Mouse (Mus musculus): ENCODE data around the gene Abcc8. TPM values are rescaled to one million over a fixed set of nuclear protein-coding genes. Genes with fewer than 3 reads are reported as not detected.
A peak's percentile ranks its signal among the peaks of the same experiment; 100 is the strongest.

Abcc8 gene
- polyA plus RNA-seq, 2 experiments = 0.13 TPM

DNA sequence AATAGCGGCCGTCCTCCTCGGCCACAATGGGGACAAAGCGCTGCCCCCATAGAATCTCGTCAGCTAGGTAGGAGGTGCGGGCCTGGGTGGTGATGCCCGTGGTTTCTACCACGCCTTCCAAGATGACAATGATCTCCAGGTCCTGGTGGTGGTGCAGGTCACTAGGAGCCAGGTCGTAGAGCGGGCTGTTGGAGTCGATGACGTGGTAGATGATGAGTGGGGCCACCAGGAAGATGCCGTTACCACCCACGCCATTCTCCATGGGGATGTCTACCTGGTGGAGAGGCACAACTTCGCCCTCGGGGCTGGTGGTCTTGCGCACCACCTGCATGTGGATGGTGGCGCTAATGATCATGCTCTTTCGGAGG, 80.9 kb downstream of the Abcc8 start:
- H3K27me3 ChIP-seq (ENCODE audit: control insufficient read depth, insufficient read depth, low read length) = peaks cover 7% of the 10 kb centered on the region
- DNase-seq (ENCODE audit: low read depth in 3 of 3, low spot score in 3 of 3) = no peak
- ATAC-seq (ENCODE audit: insufficient read depth) = no peak
- no peak for TF ChIP-seq CTCF (IDR thresholded peaks at IDR 0.05; ENCODE audit: low read depth)
- TF ChIP-seq EP300 (IDR thresholded peaks at IDR 0.05; ENCODE audit: low read depth) = no peak
- H3K9me3 ChIP-seq (ENCODE audit: control insufficient read depth, low read length) = no peaks in the 10 kb centered on the region
- no peaks in the 10 kb centered on the region for H3K4me1 ChIP-seq (replicated peaks; ENCODE audit: control insufficient read depth in 2 of 2, insufficient read depth in 2 of 2, low read length in 1 of 2)
- no peak overlapping the region for H3K4me2 ChIP-seq (ENCODE audit: low read depth)
- H3K4me3 ChIP-seq (ENCODE audit: insufficient read depth in 1 of 2, low read depth in 2 of 2, low read length in 2 of 2) = no peak overlapping the region
- no peak overlapping the region for H3K9ac ChIP-seq (replicated peaks)
- 69% methylated on average over 19 of the region's 19 CpGs for WGBS (ENCODE audit: insufficient replicate concordance)
- H3K27ac ChIP-seq = no peak overlapping the region
- H3K36me3 ChIP-seq (replicated peaks; ENCODE audit: control insufficient read depth, insufficient read depth, low read depth) = no peaks in the 10 kb centered on the region

- ATAC-seq (ENCODE audit: insufficient read depth) = no peak
- Histone ChIP-seq H3K9me3 (ENCODE audit: control insufficient read depth, low read length) (no peaks in the 10 kb centered on the region), H3K4me1 (replicated peaks; ENCODE audit: control insufficient read depth in 2 of 2, insufficient read depth in 2 of 2, low read length in 1 of 2) (no peaks in the 10 kb centered on the region), H3K27me3 (ENCODE audit: control insufficient read depth, insufficient read depth, low read length) (peaks cover 7% of the 10 kb centered on the region), H3K4me2 (ENCODE audit: low read depth) (no peak overlapping the region), H3K27ac (no peak overlapping the region), H3K9ac (replicated peaks) (no peak overlapping the region), H3K36me3 (replicated peaks; ENCODE audit: control insufficient read depth, insufficient read depth, low read depth) (no peaks in the 10 kb centered on the region), H3K4me3 (ENCODE audit: insufficient read depth in 1 of 2, low read depth in 2 of 2, low read length in 2 of 2) (no peak overlapping the region)
- TF ChIP-seq EP300 (IDR thresholded peaks at IDR 0.05; ENCODE audit: low read depth) = no peak
- TF ChIP-seq CTCF (IDR thresholded peaks at IDR 0.05; ENCODE audit: low read depth) = no peak
- no peak for DNase-seq (ENCODE audit: low read depth in 3 of 3, low spot score in 3 of 3)
- WGBS (ENCODE audit: insufficient replicate concordance) = 69% methylated on average over 19 of the region's 19 CpGs
These were observed 81.5 kb downstream of the Abcc8 start for GRCm38 (mm10) chr7:46098221-46098918.

DNA sequence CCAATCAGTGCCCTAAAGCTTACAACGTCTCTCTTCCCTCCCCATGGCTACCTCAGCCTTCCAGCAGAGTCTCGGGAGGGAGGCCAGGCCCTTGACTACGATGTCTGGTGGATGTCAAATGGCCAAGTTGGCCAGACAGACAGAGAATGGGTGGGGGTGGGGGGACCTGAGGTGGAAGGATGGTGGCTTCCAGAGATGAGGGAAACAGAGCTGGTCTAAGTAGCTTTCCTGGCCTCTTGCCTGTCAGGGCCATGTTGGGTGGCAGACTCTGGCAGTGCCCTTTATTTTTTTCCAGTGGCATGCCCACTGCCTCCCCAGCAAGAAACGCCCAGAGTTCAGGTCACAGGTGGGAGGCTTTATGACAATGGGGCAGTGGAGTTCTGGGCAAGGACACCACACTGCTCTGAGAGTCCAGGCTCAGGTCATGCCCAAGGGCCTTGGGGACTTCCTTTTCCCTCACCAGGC, 82.5 kb downstream of the Abcc8 start:
- no peaks in the 10 kb centered on the region for H3K36me3 ChIP-seq (replicated peaks; ENCODE audit: control insufficient read depth, insufficient read depth, low read depth)
- peaks cover 7% of the 10 kb centered on the region for H3K27me3 ChIP-seq (ENCODE audit: control insufficient read depth, insufficient read depth, low read length)
- ATAC-seq (ENCODE audit: insufficient read depth) (no peak), DNase-seq (ENCODE audit: low read depth in 3 of 3, low spot score in 3 of 3) (no peak)
- H3K4me2 ChIP-seq (ENCODE audit: low read depth) = no peak overlapping the region
- H3K4me3 ChIP-seq (ENCODE audit: insufficient read depth in 1 of 2, low read depth in 2 of 2, low read length in 2 of 2) = no peak overlapping the region
- H3K4me1 ChIP-seq (replicated peaks; ENCODE audit: control insufficient read depth in 2 of 2, insufficient read depth in 2 of 2, low read length in 1 of 2) = no peaks in the 10 kb centered on the region
- TF ChIP-seq EP300 (IDR thresholded peaks at IDR 0.05; ENCODE audit: low read depth) (no peak), CTCF (IDR thresholded peaks at IDR 0.05; ENCODE audit: low read depth) (no peak)
- H3K9me3 ChIP-seq (ENCODE audit: control insufficient read depth, low read length) = no peaks in the 10 kb centered on the region
- 54% methylated on average over 4 of the region's 4 CpGs for WGBS (ENCODE audit: insufficient replicate concordance)
- no peak overlapping the region for H3K9ac ChIP-seq (replicated peaks)
- no peak overlapping the region for H3K27ac ChIP-seq

DNA sequence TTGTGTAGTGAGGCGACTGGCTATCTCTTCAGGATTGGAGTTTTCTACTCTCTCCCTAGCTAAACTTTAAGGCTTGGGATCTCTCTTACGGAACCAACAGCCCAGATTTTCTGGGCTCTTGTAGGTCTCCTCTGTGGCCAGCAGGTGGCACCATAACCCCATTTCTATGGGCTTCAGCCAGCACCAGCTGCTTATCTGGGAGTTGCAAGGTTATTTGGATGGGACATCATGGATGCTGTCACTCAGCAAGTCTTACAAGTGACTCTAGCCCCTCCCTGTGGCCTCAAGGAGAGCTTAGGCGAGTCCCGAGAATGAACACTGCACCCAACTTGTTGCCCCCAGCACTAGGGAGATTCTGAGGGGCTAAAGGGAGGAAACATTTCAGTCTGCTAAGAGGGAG, 83.7 kb downstream of the Abcc8 start:
- ATAC-seq (ENCODE audit: insufficient read depth) (no peak), DNase-seq (ENCODE audit: low read depth in 3 of 3, low spot score in 3 of 3) (peak; percentile 29 to 46 (median 35))
- Histone ChIP-seq H3K36me3 (replicated peaks; ENCODE audit: control insufficient read depth, insufficient read depth, low read depth) (no peaks in the 10 kb centered on the region), H3K4me1 (replicated peaks; ENCODE audit: control insufficient read depth in 2 of 2, insufficient read depth in 2 of 2, low read length in 1 of 2) (no peaks in the 10 kb centered on the region), H3K27ac (no peak overlapping the region), H3K4me2 (ENCODE audit: low read depth) (no peak overlapping the region), H3K27me3 (ENCODE audit: control insufficient read depth, insufficient read depth, low read length) (peaks cover 7% of the 10 kb centered on the region), H3K4me3 (ENCODE audit: insufficient read depth in 1 of 2, low read depth in 2 of 2, low read length in 2 of 2) (no peak overlapping the region), H3K9me3 (ENCODE audit: control insufficient read depth, low read length) (no peaks in the 10 kb centered on the region), H3K9ac (replicated peaks) (no peak overlapping the region)
- 6% methylated on average over 4 of the region's 4 CpGs for WGBS (ENCODE audit: insufficient replicate concordance)
- TF ChIP-seq CTCF (IDR thresholded peaks at IDR 0.05; ENCODE audit: low read depth) (peak; percentile 90), EP300 (IDR thresholded peaks at IDR 0.05; ENCODE audit: low read depth) (no peak)

GRCm38 (mm10) chr7:46092803-46093202, 87.0 kb downstream of the Abcc8 start:
- Histone ChIP-seq H3K4me3 (ENCODE audit: insufficient read depth in 1 of 2, low read depth in 2 of 2, low read length in 2 of 2) (no peak overlapping the region), H3K9ac (replicated peaks) (no peak overlapping the region), H3K27me3 (ENCODE audit: control insufficient read depth, insufficient read depth, low read length) (no peaks in the 10 kb centered on the region), H3K36me3 (replicated peaks; ENCODE audit: control insufficient read depth, insufficient read depth, low read depth) (no peaks in the 10 kb centered on the region), H3K27ac (no peak overlapping the region), H3K9me3 (ENCODE audit: control insufficient read depth, low read length) (no peaks in the 10 kb centered on the region), H3K4me2 (ENCODE audit: low read depth) (no peak overlapping the region), H3K4me1 (replicated peaks; ENCODE audit: control insufficient read depth in 2 of 2, insufficient read depth in 2 of 2, low read length in 1 of 2) (no peaks in the 10 kb centered on the region)
- no peak for TF ChIP-seq CTCF (IDR thresholded peaks at IDR 0.05; ENCODE audit: low read depth)
- no peak for TF ChIP-seq EP300 (IDR thresholded peaks at IDR 0.05; ENCODE audit: low read depth)
- 50% methylated on average over 8 of the region's 8 CpGs for WGBS (ENCODE audit: insufficient replicate concordance)
- no peak for ATAC-seq (ENCODE audit: insufficient read depth)
- DNase-seq (ENCODE audit: low read depth in 3 of 3, low spot score in 3 of 3) = no peak
